Mouse (Mus musculus): Measurements from ENCODE around the gene Kif13a. TPM values are rescaled to one million over a fixed set of nuclear protein-coding genes. Genes with fewer than 3 reads are reported as not detected.

Kif13a gene
- polyA plus RNA-seq, 1 experiment from 2014 or later: 23.1 TPM

- WGBS: 79% methylated on average over 5 of the region's 5 CpGs
- Histone ChIP-seq H3K9me3 (ENCODE audit: control insufficient read depth, low read length) (no peaks in the 10 kb centered on the region; the same call in 1 of the 2 replicates), H3K36me3 (ENCODE audit: control insufficient read depth, insufficient read depth, low read length) (peaks cover 19% of the 10 kb centered on the region), H3K9ac (ENCODE audit: low read length) (no peak overlapping the region), H3K27me3 (ENCODE audit: control insufficient read depth, insufficient read depth, low read length) (no peaks in the 10 kb centered on the region), H3K4me3 (ENCODE audit: low read depth, low read length) (no peak overlapping the region), H3K4me2 (ENCODE audit: low read depth, low read length, severe bottlenecking) (no peak overlapping the region), H3K4me1 (replicated peaks; ENCODE audit: control insufficient read depth, insufficient read depth, low read length) (no peaks in the 10 kb centered on the region), H3K27ac (ENCODE audit: low read depth, low read length) (no peak overlapping the region)
- ATAC-seq (replicated peaks; ENCODE audit: low FRiP score): no peak
- no peak for DNase-seq (ENCODE audit: low spot score)
These were observed 96.1 kb downstream of the Kif13a start for GRCm38 (mm10) chr13:46833586-46833985.

- Histone ChIP-seq H3K4me2 (ENCODE audit: low read depth, low read length, severe bottlenecking) (no peak overlapping the region), H3K4me3 (ENCODE audit: low read depth, low read length) (no peak overlapping the region), H3K36me3 (ENCODE audit: control insufficient read depth, insufficient read depth, low read length) (peaks cover 19% of the 10 kb centered on the region), H3K27me3 (ENCODE audit: control insufficient read depth, insufficient read depth, low read length) (no peaks in the 10 kb centered on the region), H3K9ac (ENCODE audit: low read length) (no peak overlapping the region), H3K4me1 (replicated peaks; ENCODE audit: control insufficient read depth, insufficient read depth, low read length) (no peaks in the 10 kb centered on the region), H3K9me3 (ENCODE audit: control insufficient read depth, low read length) (no peaks in the 10 kb centered on the region; the same call in 1 of the 2 replicates), H3K27ac (ENCODE audit: low read depth, low read length) (no peak overlapping the region)
- no peak for DNase-seq (ENCODE audit: low spot score)
- ATAC-seq (replicated peaks; ENCODE audit: low FRiP score): no peak
- WGBS: 74% methylated on average over 3 of the region's 3 CpGs
These were observed 96.7 kb downstream of the Kif13a start for GRCm38 (mm10) chr13:46832956-46833355.

DNA sequence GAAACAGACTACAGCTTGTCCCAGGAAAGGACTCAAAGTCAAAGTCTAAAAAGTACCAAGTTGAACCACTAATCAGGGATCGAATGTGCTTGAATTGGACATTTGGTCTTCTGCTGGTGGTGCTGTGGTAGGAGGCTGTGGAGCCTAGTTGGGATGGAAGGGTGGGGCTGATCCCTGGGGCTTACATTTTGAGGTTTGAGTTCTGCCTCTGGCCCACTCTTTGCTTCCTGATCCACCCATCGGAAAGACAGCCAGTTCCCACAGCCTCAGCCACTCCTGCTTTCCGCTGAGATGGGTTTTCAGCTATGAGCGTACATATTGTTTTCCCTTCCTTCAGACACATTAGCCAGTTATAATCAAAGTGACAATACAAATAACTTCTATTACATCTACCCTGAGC, 106.4 kb downstream of the Kif13a start:
- no peak for DNase-seq (ENCODE audit: low spot score)
- ATAC-seq (replicated peaks; ENCODE audit: low FRiP score): no peak
- Histone ChIP-seq H3K27ac (ENCODE audit: low read depth, low read length) (no peak overlapping the region), H3K27me3 (ENCODE audit: control insufficient read depth, insufficient read depth, low read length) (no peaks in the 10 kb centered on the region), H3K36me3 (ENCODE audit: control insufficient read depth, insufficient read depth, low read length) (no peaks in the 10 kb centered on the region; the same call in 1 of the 2 replicates), H3K9ac (ENCODE audit: low read length) (no peak overlapping the region), H3K4me2 (ENCODE audit: low read depth, low read length, severe bottlenecking) (no peak overlapping the region), H3K4me1 (replicated peaks; ENCODE audit: control insufficient read depth, insufficient read depth, low read length) (0 out of 2 replicates have a peak, but pooled peaks cover 3% of the 10 kb centered on the region), H3K4me3 (ENCODE audit: low read depth, low read length) (no peak overlapping the region), H3K9me3 (ENCODE audit: control insufficient read depth, low read length) (no peaks in the 10 kb centered on the region)
- WGBS: 92% methylated on average over 4 of the region's 4 CpGs

GRCm38 (mm10) chr13:46822200-46822599, 107.5 kb downstream of the Kif13a start:
- Histone ChIP-seq H3K9me3 (ENCODE audit: control insufficient read depth, low read length) (no peaks in the 10 kb centered on the region), H3K4me1 (replicated peaks; ENCODE audit: control insufficient read depth, insufficient read depth, low read length) (0 out of 2 replicates have a peak, but pooled peaks cover 3% of the 10 kb centered on the region), H3K4me3 (ENCODE audit: low read depth, low read length) (no peak overlapping the region), H3K9ac (ENCODE audit: low read length) (no peak overlapping the region), H3K4me2 (ENCODE audit: low read depth, low read length, severe bottlenecking) (no peak overlapping the region), H3K36me3 (ENCODE audit: control insufficient read depth, insufficient read depth, low read length) (no peaks in the 10 kb centered on the region; the same call in 1 of the 2 replicates), H3K27me3 (ENCODE audit: control insufficient read depth, insufficient read depth, low read length) (no peaks in the 10 kb centered on the region), H3K27ac (ENCODE audit: low read depth, low read length) (no peak overlapping the region)
- DNase-seq (ENCODE audit: low spot score) (no peak), ATAC-seq (replicated peaks; ENCODE audit: low FRiP score) (no peak)
- 81% methylated on average over 8 of the region's 8 CpGs for WGBS

DNA sequence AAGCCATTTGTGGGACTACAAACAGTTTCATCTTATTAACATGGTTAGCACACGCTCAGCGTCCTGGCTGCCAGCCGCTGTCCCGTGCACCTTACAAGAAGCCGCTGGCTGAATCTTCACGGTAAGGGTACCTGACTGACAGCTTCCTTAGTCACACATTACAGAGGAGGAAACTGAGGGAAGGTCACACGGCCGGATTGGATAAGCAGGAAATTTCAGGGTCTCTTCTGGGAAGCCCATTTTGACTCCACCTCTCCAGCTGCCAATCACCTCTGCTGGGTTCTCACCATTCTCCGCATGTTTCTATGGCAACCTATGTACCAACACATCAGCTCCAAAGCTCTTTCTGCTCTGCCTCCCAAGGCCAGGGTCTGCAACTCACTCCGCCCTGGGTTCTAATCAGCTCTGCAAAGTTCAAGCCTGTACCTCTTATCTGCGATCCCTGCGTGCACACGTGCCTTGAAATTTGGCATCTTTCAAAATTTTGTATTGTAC, 109.9 kb downstream of the Kif13a start:
- Histone ChIP-seq H3K9me3 (ENCODE audit: control insufficient read depth, low read length) (no peaks in the 10 kb centered on the region), H3K4me3 (ENCODE audit: low read depth, low read length) (no peak overlapping the region), H3K27me3 (ENCODE audit: control insufficient read depth, insufficient read depth, low read length) (no peaks in the 10 kb centered on the region), H3K4me1 (replicated peaks; ENCODE audit: control insufficient read depth, insufficient read depth, low read length) (0 out of 2 replicates have a peak, but pooled peaks cover 3% of the 10 kb centered on the region), H3K36me3 (ENCODE audit: control insufficient read depth, insufficient read depth, low read length) (no peaks in the 10 kb centered on the region; the same call in 1 of the 2 replicates), H3K27ac (ENCODE audit: low read depth, low read length) (no peak overlapping the region), H3K9ac (ENCODE audit: low read length) (no peak overlapping the region), H3K4me2 (ENCODE audit: low read depth, low read length, severe bottlenecking) (no peak overlapping the region)
- 75% methylated on average over 13 of the region's 13 CpGs for WGBS
- peak; percentile 39; the same call in 1 of the 2 replicates for ATAC-seq (replicated peaks; ENCODE audit: low FRiP score)
- peak; percentile 49 for DNase-seq (ENCODE audit: low spot score)

- H3K4me2 ChIP-seq (ENCODE audit: low read depth, low read length, severe bottlenecking): no peak overlapping the region
- DNase-seq (ENCODE audit: low spot score): no peak
- no peak overlapping the region for H3K27ac ChIP-seq (ENCODE audit: low read depth, low read length)
These were observed 110.4 kb downstream of the Kif13a start for GRCm38 (mm10) chr13:46819202-46819728.

GRCm38 (mm10) chr13:46818374-46818773, 111.3 kb downstream of the Kif13a start:
- Histone ChIP-seq H3K4me1 (replicated peaks; ENCODE audit: control insufficient read depth, insufficient read depth, low read length) (0 out of 2 replicates have a peak, but pooled peaks cover 3% of the 10 kb centered on the region), H3K27me3 (ENCODE audit: control insufficient read depth, insufficient read depth, low read length) (no peaks in the 10 kb centered on the region), H3K4me3 (ENCODE audit: low read depth, low read length) (no peak overlapping the region), H3K36me3 (ENCODE audit: control insufficient read depth, insufficient read depth, low read length) (no peaks in the 10 kb centered on the region; the same call in 1 of the 2 replicates), H3K9ac (ENCODE audit: low read length) (no peak overlapping the region), H3K9me3 (ENCODE audit: control insufficient read depth, low read length) (no peaks in the 10 kb centered on the region), H3K27ac (ENCODE audit: low read depth, low read length) (no peak overlapping the region), H3K4me2 (ENCODE audit: low read depth, low read length, severe bottlenecking) (no peak overlapping the region)
- ATAC-seq (replicated peaks; ENCODE audit: low FRiP score) (no peak), DNase-seq (ENCODE audit: low spot score) (no peak)
- 89% methylated on average over 9 of the region's 9 CpGs for WGBS

More at GRCm38 (mm10) chr13:46819202-46819728, 110.4 kb downstream of the Kif13a start:
- Histone ChIP-seq H3K27me3 (ENCODE audit: control insufficient read depth, insufficient read depth, low read length) (no peaks in the 10 kb centered on the region), H3K4me3 (ENCODE audit: low read depth, low read length) (no peak overlapping the region), H3K36me3 (ENCODE audit: control insufficient read depth, insufficient read depth, low read length) (no peaks in the 10 kb centered on the region; the same call in 1 of the 2 replicates), H3K9me3 (ENCODE audit: control insufficient read depth, low read length) (no peaks in the 10 kb centered on the region), H3K9ac (ENCODE audit: low read length) (no peak overlapping the region), H3K4me1 (replicated peaks; ENCODE audit: control insufficient read depth, insufficient read depth, low read length) (0 out of 2 replicates have a peak, but pooled peaks cover 3% of the 10 kb centered on the region)
- 68% methylated on average over 8 of the region's 8 CpGs for WGBS
- no peak for ATAC-seq (replicated peaks; ENCODE audit: low FRiP score)

DNA sequence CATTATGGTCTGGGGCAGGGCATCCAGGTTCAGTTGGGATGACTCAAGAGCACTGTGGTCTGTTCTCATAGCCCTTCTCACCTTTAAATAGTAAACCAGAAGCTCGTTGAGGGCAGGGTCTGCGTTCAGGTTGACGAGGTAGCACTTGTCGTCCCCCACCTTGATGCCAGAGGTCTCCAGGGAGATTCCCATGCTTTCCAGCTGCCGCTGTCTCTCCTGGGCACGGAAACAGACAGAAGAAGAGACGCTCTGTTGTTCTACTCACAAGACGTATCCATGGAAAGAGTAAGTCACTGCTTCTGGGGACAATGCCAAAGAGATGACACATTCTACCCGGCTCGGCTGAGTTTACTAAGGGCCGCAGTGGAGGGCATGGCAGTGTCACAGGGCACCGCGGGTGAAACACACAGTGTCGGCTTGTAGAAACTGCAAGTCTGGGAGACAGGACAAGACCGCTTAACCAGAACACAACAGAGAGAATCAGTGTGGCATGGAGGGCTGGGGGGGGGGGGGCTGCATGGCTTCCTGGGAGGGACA, 117.0 kb downstream of the Kif13a start:
- H3K36me3 ChIP-seq (ENCODE audit: control insufficient read depth, insufficient read depth, low read length): peaks cover 2% of the 10 kb centered on the region; the same call in 1 of the 2 replicates
- H3K27me3 ChIP-seq (ENCODE audit: control insufficient read depth, insufficient read depth, low read length): no peaks in the 10 kb centered on the region
- ATAC-seq (replicated peaks; ENCODE audit: low FRiP score): no peak
- H3K4me2 ChIP-seq (ENCODE audit: low read depth, low read length, severe bottlenecking): no peak overlapping the region
- H3K9ac ChIP-seq (ENCODE audit: low read length): no peak overlapping the region
- no peak overlapping the region for H3K4me3 ChIP-seq (ENCODE audit: low read depth, low read length)
- no peak for DNase-seq (ENCODE audit: low spot score)
- H3K9me3 ChIP-seq (ENCODE audit: control insufficient read depth, low read length): no peaks in the 10 kb centered on the region
- no peaks in the 10 kb centered on the region for H3K4me1 ChIP-seq (replicated peaks; ENCODE audit: control insufficient read depth, insufficient read depth, low read length)
- WGBS: 96% methylated on average over 15 of the region's 15 CpGs
- H3K27ac ChIP-seq (ENCODE audit: low read depth, low read length): no peak overlapping the region
